Mouse (Mus musculus) thymus, adult 2 months (tissue): ENCODE data around the gene Dctn1. TPM values are rescaled to one million over a fixed set of nuclear protein-coding genes. Genes with fewer than 3 reads are reported as not detected.

Experiments
- DNase-seq: peaks from one replicate; pipeline ENCODE4 v3.0.0; 2021
- H3K27ac ChIP-seq: fragments of 200-500 bp; 2 replicates; pipeline ENCODE4 v1.5.1; 2012; ENCODE audit warnings: low read length, control low read depth; ENCODE audit not compliant: control insufficient read depth, insufficient read depth
- H3K27me3 ChIP-seq: fragments of 200-500 bp; 2 replicates; pipeline ENCODE4 v1.6.1; 2012; ENCODE audit warnings: mild to moderate bottlenecking, low read length, moderate library complexity, mixed read lengths; ENCODE audit not compliant: control insufficient read depth, insufficient read depth
- H3K36me3 ChIP-seq: fragments of 200-500 bp; 2 replicates; pipeline ENCODE4 v1.6.1; 2012; ENCODE audit warnings: mild to moderate bottlenecking, low read length, moderate library complexity; ENCODE audit not compliant: control insufficient read depth, insufficient read depth
- H3K4me1 ChIP-seq: fragments of 200-500 bp; replicated peaks from 2 replicates; pipeline ENCODE4 v1.6.1; 2012; ENCODE audit warnings: low read length; ENCODE audit not compliant: control insufficient read depth, insufficient read depth
- H3K4me3 ChIP-seq: fragments of 200-500 bp; 2 replicates; pipeline ENCODE4 v1.5.1; 2012; ENCODE audit warnings: mild to moderate bottlenecking, low read length, control low read depth, moderate library complexity; ENCODE audit not compliant: control insufficient read depth, insufficient read depth
- CTCF ChIP-seq: fragments of 200-500 bp; IDR thresholded peaks from 2 replicates; pipeline ENCODE4 v1.5.1; 2012; ENCODE audit warnings: mild to moderate bottlenecking, control low read depth, low read length, moderate library complexity, borderline replicate concordance; ENCODE audit not compliant: control insufficient read depth, poor library complexity, insufficient read depth; ENCODE audit errors: extremely low read depth
- POLR2A ChIP-seq: fragments of 200-500 bp; IDR thresholded peaks from 2 replicates; pipeline ENCODE4 v1.6.1; 2012; ENCODE audit warnings: mild to moderate bottlenecking, low read length, control low read depth, moderate library complexity; ENCODE audit not compliant: control insufficient read depth, poor library complexity, insufficient read depth; ENCODE audit errors: extremely low read depth
- WGBS: fragments of 180-500 bp; shearing (Covaris S2); methylation state at CpG from one replicate; pipeline ENCODE4 v1.1.7; 2018; 5-methylcytosine and 5-hydroxymethylcytosine counted together
- polyA plus RNA-seq: library from polyadenylated mRNA; depleted of rRNA; stranded (reverse); fragments of >200 nt; gene quantifications from 2 replicates; pipeline ENCODE4 v1.2.3, GENCODE M21; 2012; rRNA removed

Gene Dctn1
- polyA plus RNA-seq, result 166 and 167 TPM in 2 replicates

DNA sequence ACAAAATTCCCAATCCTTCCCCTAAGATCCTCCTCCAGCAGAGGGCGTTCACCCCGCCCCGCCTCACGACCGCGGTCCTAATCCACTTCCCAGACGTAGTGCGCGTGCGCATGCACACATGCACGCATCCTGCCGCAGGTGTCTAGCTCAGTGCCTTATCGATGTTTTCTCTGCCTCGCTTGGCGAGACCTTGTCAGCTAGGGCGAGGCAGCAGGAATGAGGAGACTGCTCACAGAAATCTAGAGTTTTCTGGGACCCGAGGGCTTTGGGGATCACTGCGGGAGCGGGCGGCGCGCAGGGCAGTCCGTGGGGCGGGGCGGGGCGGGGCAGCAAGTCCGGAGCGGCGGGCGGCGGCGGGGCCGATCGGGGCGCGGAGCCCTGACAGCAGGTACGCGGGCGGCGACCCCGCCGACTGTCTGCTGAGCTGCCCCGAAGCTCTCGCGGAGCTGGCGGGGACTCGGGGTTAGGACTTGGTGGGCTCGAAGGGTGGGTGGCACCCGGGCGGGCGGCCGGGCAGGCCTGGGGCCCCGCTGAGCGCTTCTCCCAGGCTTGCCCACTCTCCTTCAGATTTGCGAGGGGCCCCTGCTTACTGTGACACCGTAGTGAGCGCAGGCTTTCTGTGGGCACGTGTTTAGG lies at the start of gene Dctn1:
Dctn1 (plus strand) TSS at position 314 of the 636 bp plus-strand sequence.
- H3K4me1 ChIP-seq, result no peaks in the 10 kb centered on the region
- TF ChIP-seq CTCF (peak; percentile 92), POLR2A (no peak; the same call in 1 of the 2 replicates)
- H3K27me3 ChIP-seq, result peaks cover 9% of the 10 kb centered on the region; the same call in 1 of the 2 replicates
- no peak within 1 kb of the TSS for H3K27ac ChIP-seq
- no peaks in the 10 kb centered on the region for H3K36me3 ChIP-seq
- DNase-seq, result peak; percentile 91
- peak within 1 kb of the TSS; percentile 69 for H3K4me3 ChIP-seq
- under 1% methylated on average over 57 of the region's 58 CpGs for WGBS

DNA sequence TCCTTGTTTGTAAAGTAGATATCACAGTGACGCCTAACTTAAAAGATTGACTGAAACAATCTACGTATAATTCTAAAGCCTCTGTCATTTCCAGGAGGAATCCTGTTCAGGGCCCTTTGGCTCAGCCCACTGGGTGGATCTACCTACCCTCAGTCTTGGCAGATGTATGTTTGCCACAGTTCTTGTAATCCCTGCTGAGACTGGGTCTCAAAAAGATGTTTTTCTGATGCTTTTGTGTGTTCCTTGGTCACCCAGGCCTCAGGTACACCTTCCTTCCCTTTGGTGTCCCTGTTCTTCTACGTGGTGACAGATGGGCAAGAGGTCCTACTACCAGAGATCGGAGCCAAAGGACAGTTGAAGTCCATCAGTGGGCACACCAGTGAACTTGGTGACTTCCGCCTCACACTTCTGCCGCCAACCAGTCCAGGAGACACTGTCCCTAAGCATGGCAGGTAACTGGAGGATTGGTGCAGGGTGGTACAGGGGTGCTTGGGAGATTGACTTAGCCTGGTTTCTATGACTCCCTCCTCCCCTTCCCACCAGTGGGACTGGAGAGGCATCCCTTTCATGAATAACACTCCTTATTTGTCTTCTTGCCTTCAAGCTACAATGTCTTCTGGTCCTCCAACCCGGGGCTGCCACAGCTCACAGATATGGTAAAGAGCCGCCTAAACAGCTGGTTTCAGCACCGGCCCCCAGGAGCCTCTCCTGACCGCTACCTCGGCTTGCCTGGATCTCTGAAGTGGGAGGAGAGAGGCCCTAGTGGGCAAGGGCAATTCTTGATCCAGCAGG lies 49.2 kb upstream of the Dctn1 start:
- WGBS, result 89% methylated on average over 11 of the region's 11 CpGs

DNA sequence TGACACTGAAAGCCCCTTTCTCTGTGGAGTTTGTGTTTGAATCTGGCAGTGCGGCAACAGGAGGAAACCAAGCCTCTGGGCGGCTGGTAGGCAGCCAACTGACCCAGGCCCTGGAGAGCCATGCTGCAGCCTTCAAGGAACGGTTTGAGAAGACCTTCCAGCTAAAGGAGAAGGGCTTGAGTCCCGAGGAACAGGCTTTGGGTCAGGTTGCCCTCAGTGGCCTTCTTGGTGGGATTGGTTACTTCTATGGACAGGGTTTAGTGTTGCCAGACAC lies 48.6 kb upstream of the Dctn1 start:
- DNase-seq, result no peak
- H3K4me3 ChIP-seq, result no peak overlapping the region
- H3K27ac ChIP-seq, result no peak overlapping the region

More for the DNA sequence above, 49.2 kb upstream of the Dctn1 start:
- H3K4me1 ChIP-seq, result peaks cover 28% of the 10 kb centered on the region
- no peak overlapping the region for H3K4me3 ChIP-seq
- no peaks in the 10 kb centered on the region for H3K36me3 ChIP-seq
- TF ChIP-seq CTCF, result no peak
- no peak for TF ChIP-seq POLR2A
- DNase-seq, result no peak
- no peaks in the 10 kb centered on the region for H3K27me3 ChIP-seq
- no peak overlapping the region for H3K27ac ChIP-seq

DNA sequence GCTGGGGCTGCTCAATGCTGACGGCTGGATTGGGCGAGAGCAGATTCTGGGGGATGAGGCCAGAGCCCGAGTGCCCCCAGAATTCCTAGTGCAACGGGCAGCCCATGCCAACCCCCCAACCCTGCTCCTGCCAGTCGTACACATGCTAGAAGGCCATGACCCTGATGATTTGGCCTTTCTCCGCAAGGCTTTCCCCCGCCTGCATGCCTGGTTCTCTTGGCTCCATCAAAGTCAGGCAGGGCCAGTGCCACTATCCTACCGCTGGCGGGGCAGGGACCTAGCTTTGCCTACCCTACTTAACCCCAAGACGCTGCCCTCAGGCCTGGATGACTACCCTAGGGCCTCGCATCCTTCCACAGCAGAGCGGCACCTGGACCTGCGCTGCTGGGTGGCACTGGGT lies 48.1 kb upstream of the Dctn1 start:
- no peaks in the 10 kb centered on the region for H3K27me3 ChIP-seq
- no peaks in the 10 kb centered on the region for H3K36me3 ChIP-seq
- peaks cover 32% of the 10 kb centered on the region for H3K4me1 ChIP-seq
- 99% methylated on average over 13 of the region's 13 CpGs for WGBS
- H3K4me3 ChIP-seq, result no peak overlapping the region
- no peak overlapping the region for H3K27ac ChIP-seq
- DNase-seq, result no peak
- TF ChIP-seq POLR2A (no peak), CTCF (no peak)

More for the DNA sequence above, 48.6 kb upstream of the Dctn1 start:
- WGBS, result 93% methylated on average over 4 of the region's 4 CpGs
- TF ChIP-seq POLR2A (no peak), CTCF (no peak)
- H3K4me1 ChIP-seq, result peaks cover 29% of the 10 kb centered on the region
- H3K27me3 ChIP-seq, result no peaks in the 10 kb centered on the region
- H3K36me3 ChIP-seq, result no peaks in the 10 kb centered on the region

DNA sequence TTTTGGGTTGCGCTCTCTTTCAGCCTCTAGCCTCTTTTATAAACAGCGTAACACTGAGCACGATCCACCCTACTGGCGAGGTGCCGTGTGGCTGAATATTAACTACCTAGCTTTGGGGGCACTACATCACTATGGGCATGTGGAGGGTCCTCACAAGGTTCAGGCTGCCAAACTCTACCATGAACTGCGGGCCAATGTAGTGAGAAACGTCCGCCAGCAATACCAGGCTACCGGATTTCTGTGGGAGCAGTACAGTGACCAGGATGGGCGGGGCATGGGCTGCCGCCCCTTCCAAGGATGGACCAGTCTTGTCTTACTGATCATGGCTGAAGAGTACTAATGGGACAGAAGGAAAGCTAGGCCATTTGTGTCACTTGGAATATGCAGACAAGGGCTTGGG lies 47.4 kb upstream of the Dctn1 start:
- TF ChIP-seq POLR2A (no peak), CTCF (no peak)
- Histone ChIP-seq H3K4me3 (no peak overlapping the region), H3K4me1 (peaks cover 32% of the 10 kb centered on the region), H3K27me3 (no peaks in the 10 kb centered on the region), H3K36me3 (no peaks in the 10 kb centered on the region), H3K27ac (no peak overlapping the region)
- DNase-seq, result no peak
- 97% methylated on average over 11 of the region's 11 CpGs for WGBS

DNA sequence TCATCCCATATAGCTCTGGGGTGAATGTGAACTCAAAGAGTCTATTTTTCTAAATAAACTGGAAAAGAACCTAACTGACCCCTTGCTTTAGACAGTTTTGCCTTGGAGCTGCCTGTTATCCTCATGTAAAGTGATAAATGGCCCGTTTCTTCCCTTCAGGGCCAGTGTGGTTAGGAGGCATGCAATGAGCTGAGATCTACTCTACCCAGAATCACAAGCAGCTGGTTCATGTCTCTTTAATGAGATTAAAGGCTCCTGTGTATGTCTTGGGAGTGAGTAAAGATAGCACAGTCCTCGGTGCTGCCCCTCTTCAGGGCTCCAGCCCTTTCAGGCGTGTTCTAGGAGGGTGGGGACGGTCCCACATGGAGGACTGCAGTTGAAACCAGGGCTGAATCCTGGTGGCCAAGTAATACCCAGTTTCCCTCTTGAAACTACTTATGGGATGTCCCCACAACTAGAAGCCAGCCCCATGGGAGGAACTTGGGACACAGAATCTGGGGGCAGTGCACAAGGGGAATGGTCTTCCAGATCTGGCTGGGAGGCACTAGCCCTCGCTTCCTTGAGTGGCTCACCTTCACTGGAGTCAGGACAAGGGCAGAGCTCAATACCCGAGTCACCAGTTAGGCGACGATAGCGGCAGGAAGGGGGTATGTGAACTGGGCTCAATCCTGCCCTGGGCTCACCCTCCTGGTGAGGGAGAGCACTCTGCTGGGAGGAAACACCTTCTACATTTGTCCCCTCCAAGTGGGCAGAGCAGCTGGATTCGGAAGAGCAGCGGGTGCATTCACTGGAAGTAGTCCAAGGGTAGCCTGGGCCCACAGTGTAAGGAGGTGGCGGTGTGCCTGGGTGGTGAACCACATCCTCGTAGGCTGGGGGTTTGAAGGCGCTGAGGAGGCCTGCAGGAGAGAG lies 46.6 kb upstream of the Dctn1 start:
- H3K27ac ChIP-seq, result no peak overlapping the region
- no peaks in the 10 kb centered on the region for H3K27me3 ChIP-seq
- TF ChIP-seq POLR2A, result no peak
- TF ChIP-seq CTCF, result no peak
- no peak overlapping the region for H3K4me3 ChIP-seq
- peaks cover 35% of the 10 kb centered on the region for H3K4me1 ChIP-seq
- H3K36me3 ChIP-seq, result no peaks in the 10 kb centered on the region
- 36% methylated on average over 14 of the region's 14 CpGs for WGBS
- DNase-seq, result peak; percentile 31
